Mouse (Mus musculus) ES-Bruce4 (cell line): ENCODE results near the gene Ccdc63. TPM values are rescaled to one million over a fixed set of nuclear protein-coding genes. Genes with fewer than 3 reads are reported as not detected.
A peak's percentile ranks its signal among the peaks of the same experiment; 100 is the strongest.

ENCODE experiments used
- H3K27ac ChIP-seq: 2 replicates; pipeline ENCODE4 v1.5.1; 2012; ENCODE audit warnings: low read length, inconsistent platforms; ENCODE audit not compliant: insufficient read depth
- H3K27me3 ChIP-seq: 2 replicates; pipeline ENCODE4 v1.6.1; 2012; ENCODE audit warnings: mild to moderate bottlenecking, low read length, inconsistent platforms; ENCODE audit not compliant: control insufficient read depth, poor library complexity, insufficient read depth, severe bottlenecking
- H3K36me3 ChIP-seq: 2 replicates; pipeline ENCODE4 v1.6.1; 2012; ENCODE audit warnings: inconsistent platforms, mild to moderate bottlenecking, low read length, moderate library complexity; ENCODE audit not compliant: control insufficient read depth, poor library complexity, insufficient read depth, severe bottlenecking
- H3K4me1 ChIP-seq: one replicate; pipeline ENCODE4 v1.8.1; 2011; ENCODE audit warnings: low read length; ENCODE audit not compliant: control insufficient read depth, insufficient read depth
- H3K4me3 ChIP-seq: 2 replicates; pipeline ENCODE4 v1.5.1; 2011; ENCODE audit warnings: low read depth, mild to moderate bottlenecking, low read length
- H3K9ac ChIP-seq: 2 replicates; pipeline ENCODE4 v1.6.1; 2012; ENCODE audit warnings: low read depth, mild to moderate bottlenecking, inconsistent platforms; ENCODE audit not compliant: poor library complexity, severe bottlenecking
- H3K9me3 ChIP-seq: replicated peaks from 2 replicates; pipeline ENCODE4 v1.6.1; 2012; ENCODE audit warnings: mild to moderate bottlenecking, low read length, inconsistent platforms; ENCODE audit not compliant: control insufficient read depth, poor library complexity, insufficient read depth, severe bottlenecking
- CTCF ChIP-seq: IDR thresholded peaks from one replicate; pipeline ENCODE4 v1.8.1; 2011; ENCODE audit warnings: low read depth, low read length
- EP300 ChIP-seq: IDR thresholded peaks from 2 replicates; pipeline ENCODE4 v1.6.1; 2011; ENCODE audit warnings: low read depth, low read length; ENCODE audit not compliant: insufficient read depth
- POLR2A ChIP-seq: IDR thresholded peaks from one replicate; pipeline ENCODE4 v1.8.1; 2011; ENCODE audit warnings: low read length; ENCODE audit not compliant: insufficient read depth
- polyA plus RNA-seq: library from polyadenylated mRNA; stranded (reverse); fragments of >200 nt; gene quantifications from 2 replicates; pipeline ENCODE4 v1.2.4, GENCODE M21; 2011; ENCODE audit warnings: low read depth; ENCODE audit not compliant: missing spikeins, insufficient read depth, insufficient read length

The Ccdc63 gene
- polyA plus RNA-seq, 1 experiment, result 3.0 TPM

GRCm38 (mm10) chr5:122110625-122111024, 30.0 kb downstream of the Ccdc63 start:
- Histone ChIP-seq H3K9me3 (no peaks in the 10 kb centered on the region), H3K36me3 (no peaks in the 10 kb centered on the region), H3K4me3 (no peak overlapping the region), H3K4me1 (peaks cover 2% of the 10 kb centered on the region), H3K27me3 (no peaks in the 10 kb centered on the region), H3K27ac (no peak overlapping the region), H3K9ac (no peak overlapping the region)
- TF ChIP-seq POLR2A (no peak), CTCF (no peak), EP300 (no peak)

GRCm38 (mm10) chr5:122109325-122110060, 31.1 kb downstream of the Ccdc63 start:
- H3K9me3 ChIP-seq, result no peaks in the 10 kb centered on the region
- no peak overlapping the region for H3K4me3 ChIP-seq
- H3K27me3 ChIP-seq, result no peaks in the 10 kb centered on the region
- no peaks in the 10 kb centered on the region for H3K36me3 ChIP-seq
- H3K27ac ChIP-seq, result no peak overlapping the region
- no peak overlapping the region for H3K9ac ChIP-seq
- TF ChIP-seq POLR2A, result no peak
- peaks cover 2% of the 10 kb centered on the region for H3K4me1 ChIP-seq

GRCm38 (mm10) chr5:122108104-122108503, 32.5 kb downstream of the Ccdc63 start:
- Histone ChIP-seq H3K4me3 (no peak overlapping the region), H3K9me3 (no peaks in the 10 kb centered on the region), H3K36me3 (no peaks in the 10 kb centered on the region), H3K9ac (no peak overlapping the region), H3K27me3 (no peaks in the 10 kb centered on the region), H3K27ac (no peak overlapping the region), H3K4me1 (peaks cover 2% of the 10 kb centered on the region)
- TF ChIP-seq POLR2A, result no peak
- no peak for TF ChIP-seq CTCF
- no peak for TF ChIP-seq EP300

GRCm38 (mm10) chr5:122106212-122106611, 34.4 kb downstream of the Ccdc63 start:
- Histone ChIP-seq H3K27me3 (no peaks in the 10 kb centered on the region), H3K4me3 (no peak overlapping the region), H3K4me1 (no peaks in the 10 kb centered on the region), H3K27ac (no peak overlapping the region), H3K9me3 (no peaks in the 10 kb centered on the region), H3K36me3 (no peaks in the 10 kb centered on the region), H3K9ac (no peak overlapping the region)
- TF ChIP-seq CTCF, result no peak
- TF ChIP-seq POLR2A, result no peak
- no peak for TF ChIP-seq EP300

- H3K36me3 ChIP-seq, result no peaks in the 10 kb centered on the region
- H3K9ac ChIP-seq, result no peak overlapping the region
- TF ChIP-seq EP300, result no peak
- no peak for TF ChIP-seq POLR2A
- TF ChIP-seq CTCF, result no peak
- no peaks in the 10 kb centered on the region for H3K27me3 ChIP-seq
- H3K27ac ChIP-seq, result no peak overlapping the region
- no peak overlapping the region for H3K4me3 ChIP-seq
- no peaks in the 10 kb centered on the region for H3K9me3 ChIP-seq
- H3K4me1 ChIP-seq, result no peaks in the 10 kb centered on the region
These were observed 35.6 kb downstream of the Ccdc63 start for GRCm38 (mm10) chr5:122104981-122105380.

- H3K27me3 ChIP-seq, result no peaks in the 10 kb centered on the region
- no peaks in the 10 kb centered on the region for H3K9me3 ChIP-seq
- TF ChIP-seq CTCF, result peak; percentile 83
- TF ChIP-seq EP300, result no peak
- H3K9ac ChIP-seq, result no peak overlapping the region
- no peaks in the 10 kb centered on the region for H3K36me3 ChIP-seq
- H3K4me1 ChIP-seq, result no peaks in the 10 kb centered on the region
- H3K4me3 ChIP-seq, result no peak overlapping the region
- H3K27ac ChIP-seq, result no peak overlapping the region
These were observed 36.4 kb downstream of the Ccdc63 start for GRCm38 (mm10) chr5:122104201-122104600.
